Mouse (Mus musculus) myocyte (in vitro differentiated cells): ENCODE data around the gene Kremen1.

Experiments used
- CEBPB ChIP-seq: IDR thresholded peaks from 2 replicates; pipeline ENCODE4 v1.6.1; 2011; ENCODE audit warnings: mild to moderate bottlenecking, moderate library complexity; ENCODE audit not compliant: poor library complexity, insufficient read depth, severe bottlenecking
- MAX ChIP-seq: IDR thresholded peaks from one replicate; pipeline ENCODE4 v1.6.1; 2011; ENCODE audit warnings: low read depth, mild to moderate bottlenecking, control low read depth
- MYOD1 ChIP-seq, 3 experiments: IDR thresholded peaks; one replicate each; pipeline ENCODE4 v1.6.1; 2011; ENCODE audit warnings: control low read depth in 2 of 3, low read depth in 2 of 3, mild to moderate bottlenecking in 2 of 3, moderate library complexity in 1 of 3; ENCODE audit not compliant: insufficient read length in 2 of 3, control insufficient read depth in 1 of 3
- MYOG ChIP-seq, 3 experiments: IDR thresholded peaks; one replicate each; pipeline ENCODE4 v1.6.1; 2011; ENCODE audit warnings: control low read depth in 2 of 3, low read depth in 2 of 3, mild to moderate bottlenecking in 2 of 3; ENCODE audit not compliant: insufficient read length in 2 of 3, control insufficient read depth in 1 of 3, insufficient read depth in 1 of 3
- POLR2A ChIP-seq: IDR thresholded peaks from one replicate; pipeline ENCODE4 v1.6.1; 2011; ENCODE audit warnings: low read depth, mild to moderate bottlenecking, control low read depth, moderate library complexity; ENCODE audit not compliant: insufficient read length
- POLR2AphosphoS2 ChIP-seq: IDR thresholded peaks from one replicate; pipeline ENCODE4 v1.6.1; 2011; ENCODE audit warnings: low read depth, control low read depth; ENCODE audit not compliant: insufficient read length
- REST ChIP-seq: IDR thresholded peaks from one replicate; pipeline ENCODE4 v1.6.1; 2011; ENCODE audit warnings: mild to moderate bottlenecking, control low read depth, moderate library complexity; ENCODE audit not compliant: insufficient read depth, insufficient read length
- TCF12 ChIP-seq: IDR thresholded peaks from one replicate; pipeline ENCODE4 v1.6.1; 2011; ENCODE audit warnings: mild to moderate bottlenecking, control low read depth; ENCODE audit not compliant: poor library complexity, insufficient read depth, severe bottlenecking
- TCF3 ChIP-seq: IDR thresholded peaks from one replicate; pipeline ENCODE4 v1.6.1; 2011; ENCODE audit warnings: low read depth, control low read depth; ENCODE audit not compliant: insufficient read length
- USF1 ChIP-seq: IDR thresholded peaks from one replicate; pipeline ENCODE4 v1.6.1; 2011; ENCODE audit warnings: low read depth, mild to moderate bottlenecking, control low read depth, moderate library complexity

DNA sequence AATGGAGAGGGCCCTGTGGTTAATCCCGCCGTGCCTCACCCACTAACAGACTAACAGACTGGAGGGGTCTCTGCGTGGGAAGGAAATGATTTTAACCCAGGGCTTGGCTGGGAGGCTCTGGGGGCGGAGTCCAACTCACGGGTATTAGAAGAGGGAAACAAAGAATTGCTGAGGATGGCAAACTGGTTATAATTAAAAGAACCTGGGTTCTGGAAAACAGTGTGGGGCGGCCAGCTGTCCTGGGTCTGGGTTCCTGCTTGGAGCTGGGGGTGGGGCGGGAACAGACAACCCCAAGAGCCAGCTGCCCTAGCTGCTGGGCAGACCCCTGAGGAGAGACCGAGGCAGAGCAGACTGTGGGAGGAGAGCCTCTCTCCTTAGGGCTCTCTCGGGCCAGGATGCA, 77.1 kb downstream of the Kremen1 start:
- no peak for TF ChIP-seq POLR2A
- TF ChIP-seq MYOD1 (IDR thresholded peaks at IDR 0.05; ENCODE audit: control insufficient read depth in 1 of 3, insufficient read length in 2 of 3, low read depth in 2 of 3) = no peak
- no peak for TF ChIP-seq MAX
- no peak for TF ChIP-seq TCF12
- no peak for TF ChIP-seq MYOG (IDR thresholded peaks at IDR 0.05; ENCODE audit: control insufficient read depth in 1 of 3, insufficient read depth in 1 of 3, insufficient read length in 2 of 3, low read depth in 2 of 3)
- no peak for TF ChIP-seq USF1
- no peak for TF ChIP-seq REST
- no peak for TF ChIP-seq POLR2AphosphoS2
- TF ChIP-seq TCF3 = no peak
- TF ChIP-seq CEBPB = no peak
